Mouse (Mus musculus): ENCODE results near the gene Hipk4.
"Not testable (repeated sequence)": the region's sequence is repeated elsewhere in the genome, so short reads cannot be mapped to it uniquely, and the experiment has no call there.

Gene Hipk4

DNA sequence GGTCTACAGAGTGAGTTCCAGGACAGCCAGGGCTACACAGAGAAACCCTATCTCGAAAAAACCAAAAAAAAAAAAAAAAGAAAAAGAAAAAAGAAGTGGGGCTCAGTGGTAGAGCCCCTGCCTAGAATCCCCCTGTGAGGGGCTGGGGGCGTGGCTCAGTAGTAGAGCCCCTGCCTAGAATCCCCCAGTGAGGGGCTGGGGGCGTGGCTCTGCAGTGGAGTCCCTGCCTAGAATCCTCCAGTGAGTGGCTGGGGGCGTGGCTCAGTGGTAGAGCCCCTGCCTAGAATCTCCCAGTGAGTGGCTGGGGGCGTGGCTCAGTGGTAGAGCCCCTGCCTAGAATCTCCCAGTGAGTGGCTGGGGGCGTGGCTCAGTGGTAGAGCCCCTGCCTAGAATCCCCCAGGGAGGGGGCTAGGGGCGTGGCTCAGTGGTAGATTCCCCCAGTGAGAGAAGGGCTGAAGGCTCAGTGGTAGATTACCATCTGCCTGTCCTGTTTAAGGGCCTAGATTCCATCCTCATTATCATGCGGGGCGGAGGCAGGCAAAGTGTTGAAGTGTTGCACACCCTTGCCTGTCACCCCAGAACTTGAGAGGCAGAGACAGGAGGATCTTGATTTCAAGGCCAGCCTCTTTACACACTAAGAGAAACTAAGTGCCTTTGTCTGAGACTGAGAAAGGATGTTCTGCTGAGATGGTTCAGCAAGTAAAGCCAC lies 28.3 kb upstream of the Hipk4 start:
- DNase-seq (ENCODE audit: low read depth): not testable (repeated sequence)

DNA sequence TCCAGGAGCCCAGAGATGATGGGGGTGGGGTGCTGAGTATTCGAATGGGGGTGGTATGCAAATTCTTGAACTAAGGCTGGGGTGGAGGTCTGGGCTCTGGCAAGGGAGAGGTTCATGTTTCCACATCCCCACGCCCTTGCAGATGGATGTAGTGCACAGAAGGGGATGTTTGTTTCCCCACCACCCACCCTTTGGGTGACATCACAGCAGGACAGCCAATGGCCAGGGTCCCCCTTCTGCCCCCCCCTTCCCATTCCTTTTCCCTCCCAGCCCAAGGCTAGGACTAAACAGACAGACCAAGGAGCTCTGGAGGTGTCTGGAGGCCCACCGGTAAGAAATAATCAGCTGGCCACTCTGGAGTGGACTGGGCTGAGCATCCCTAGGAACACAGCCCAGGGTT lies 24.0 kb upstream of the Hipk4 start, which contains the start of gene Prx:
Gene Prx, plus strand, starts transcription at position 289 of the 400 bp plus-strand sequence.
- no peak for DNase-seq (ENCODE audit: low read depth)

DNA sequence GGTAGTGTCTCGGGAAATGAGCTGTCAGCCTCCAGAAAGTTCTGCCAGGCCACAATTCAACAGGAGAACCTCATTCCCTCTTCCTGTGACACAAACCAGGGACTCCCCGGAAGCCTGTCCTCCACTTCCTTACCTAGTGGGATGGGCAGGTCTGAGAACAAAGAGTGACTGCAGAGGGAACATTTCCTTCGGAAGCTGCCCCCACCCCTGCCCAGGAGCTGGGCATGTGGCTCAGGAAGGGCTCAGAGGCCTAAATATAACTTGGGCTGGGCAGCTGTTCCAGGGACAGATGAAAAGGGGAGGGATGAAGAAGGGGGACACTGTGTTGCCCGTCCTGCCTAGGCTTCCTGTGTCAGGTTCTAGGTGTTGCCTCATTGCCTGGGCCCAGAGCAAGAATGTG lies 21.4 kb upstream of the Hipk4 start:
- no peak for DNase-seq (ENCODE audit: low read depth)

DNA sequence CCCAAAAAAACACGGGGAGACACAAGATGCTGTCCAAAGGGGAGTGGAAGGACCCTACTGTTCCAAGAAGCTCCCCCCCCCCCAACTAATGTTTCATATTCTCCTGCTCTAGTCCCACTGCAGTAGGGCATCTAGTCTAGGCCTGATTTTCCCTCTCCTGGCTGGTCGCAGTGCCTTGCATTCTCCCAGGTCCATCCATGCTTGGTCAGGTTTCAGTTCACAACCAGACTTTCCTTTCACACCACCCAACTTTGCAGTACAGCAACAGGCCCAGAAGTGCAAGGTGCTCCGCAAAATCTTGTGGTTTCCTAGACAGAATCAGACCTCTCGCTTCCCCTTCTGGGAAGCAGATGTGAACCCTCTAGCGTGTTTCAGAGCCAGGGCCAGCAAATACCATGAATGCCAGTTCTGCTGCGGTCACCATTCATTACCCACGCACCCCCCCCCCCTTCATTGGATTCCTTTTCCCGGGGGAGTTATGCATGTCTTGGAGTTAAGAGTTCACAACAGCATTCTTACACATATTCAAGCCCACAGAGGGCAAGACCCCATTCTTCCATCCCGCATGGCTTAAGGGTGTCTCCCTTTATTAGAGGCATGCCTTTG lies 16.2 kb upstream of the Hipk4 start:
- DNase-seq (ENCODE audit: low read depth): peak; percentile 83

DNA sequence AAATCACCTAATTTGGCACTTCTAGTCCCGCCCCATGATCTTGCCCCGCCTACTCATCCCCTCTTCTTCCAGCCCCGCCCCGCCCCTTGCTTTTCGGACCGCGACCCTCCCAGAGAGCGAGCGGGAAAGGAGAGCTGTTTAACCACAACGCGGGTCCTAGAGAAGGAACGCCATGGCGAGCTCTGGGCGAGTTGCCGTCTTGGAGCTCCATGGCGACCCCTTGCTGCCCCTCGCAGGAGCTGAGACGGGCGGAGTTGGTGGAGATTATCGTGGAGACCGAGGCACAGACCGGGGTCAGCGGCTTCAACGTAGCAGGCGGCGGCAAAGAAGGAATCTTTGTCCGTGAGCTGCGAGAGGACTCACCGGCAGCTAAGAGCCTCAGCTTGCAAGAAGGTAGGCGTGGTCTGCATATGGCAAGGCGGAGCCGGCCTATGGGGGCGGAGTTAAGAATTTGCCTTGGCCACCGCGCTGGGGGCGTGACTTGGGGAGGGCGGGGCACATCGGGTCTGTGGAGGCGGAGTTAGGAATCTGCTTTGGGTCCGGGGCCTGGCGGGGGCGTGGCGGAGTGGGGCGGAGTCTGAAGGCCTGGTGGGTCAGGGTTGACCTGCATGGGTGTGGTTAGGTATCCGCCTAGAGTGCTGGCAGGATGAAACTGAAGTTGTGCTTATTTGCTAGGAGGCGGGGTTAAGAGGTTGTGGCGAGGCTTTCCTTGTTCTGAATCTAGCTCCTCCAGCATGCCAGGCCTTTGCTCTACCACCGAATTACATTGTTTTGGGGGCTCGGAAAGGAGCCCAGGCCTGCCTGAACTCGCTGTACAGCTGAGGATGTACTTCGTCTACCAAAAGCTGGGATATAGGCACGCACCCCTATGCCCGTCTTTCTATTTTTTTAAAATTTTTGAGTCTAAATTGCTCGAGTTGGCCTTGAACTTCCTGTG lies 15.1 kb upstream of the Hipk4 start:
- DNase-seq (ENCODE audit: low read depth): peak; percentile 99

DNA sequence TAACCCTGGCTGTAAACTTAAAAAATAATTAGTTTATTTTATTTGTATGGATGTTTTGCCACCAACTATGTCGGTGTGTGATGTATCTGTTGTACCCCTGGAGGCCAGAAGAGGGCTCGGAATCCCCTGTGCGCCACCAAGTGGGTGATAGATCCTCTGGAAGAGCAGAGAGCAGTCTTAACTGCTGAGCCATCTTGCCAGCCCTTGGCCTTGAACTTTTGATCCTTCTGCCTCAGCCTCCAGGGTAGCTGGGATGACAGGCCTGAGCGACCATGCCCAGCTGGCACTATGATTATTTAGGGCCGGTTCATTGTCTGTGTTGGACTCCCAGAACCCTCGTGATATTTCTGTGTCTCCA lies 14.4 kb upstream of the Hipk4 start:
- peak; percentile 84 for DNase-seq (ENCODE audit: low read depth)

DNA sequence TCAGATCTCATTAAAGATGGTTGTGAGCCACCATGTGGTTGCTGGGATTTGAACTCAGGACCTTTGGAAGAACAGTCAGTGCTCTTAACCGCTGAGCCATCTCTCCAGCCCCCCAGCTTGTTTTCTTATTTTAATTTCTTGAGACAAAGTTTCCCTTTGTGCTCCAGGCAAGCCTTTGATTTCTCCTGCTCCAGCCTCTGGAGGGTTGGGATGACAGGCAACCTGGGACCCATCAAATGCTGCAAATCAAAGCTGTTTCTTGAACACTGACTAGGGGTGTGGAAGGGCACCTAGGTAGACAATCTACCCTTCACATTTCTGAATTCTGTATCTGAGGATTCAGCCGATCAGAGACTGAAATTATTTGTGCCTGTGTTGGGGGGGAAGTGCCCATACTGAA lies 12.3 kb upstream of the Hipk4 start:
- no peak for DNase-seq (ENCODE audit: low read depth)

DNA sequence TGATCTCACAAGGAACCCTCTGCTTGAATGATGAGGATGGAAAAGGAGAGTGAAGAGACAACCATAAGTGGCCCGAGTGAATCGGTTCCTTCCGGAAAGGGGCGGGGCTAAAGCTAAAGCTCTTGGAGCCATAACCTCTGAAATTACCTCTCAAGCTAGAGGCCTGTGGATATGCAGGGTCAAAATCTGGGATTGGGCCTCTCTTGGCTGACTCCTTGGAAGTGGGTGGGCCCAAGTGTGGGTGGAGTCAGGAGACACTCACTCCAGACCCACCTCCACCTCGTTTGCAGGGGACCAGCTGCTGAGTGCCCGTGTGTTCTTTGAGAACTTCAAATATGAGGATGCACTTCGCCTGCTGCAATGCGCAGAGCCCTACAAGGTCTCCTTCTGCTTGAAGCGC lies 8.1 kb upstream of the Hipk4 start:
- DNase-seq (ENCODE audit: low read depth): no peak

DNA sequence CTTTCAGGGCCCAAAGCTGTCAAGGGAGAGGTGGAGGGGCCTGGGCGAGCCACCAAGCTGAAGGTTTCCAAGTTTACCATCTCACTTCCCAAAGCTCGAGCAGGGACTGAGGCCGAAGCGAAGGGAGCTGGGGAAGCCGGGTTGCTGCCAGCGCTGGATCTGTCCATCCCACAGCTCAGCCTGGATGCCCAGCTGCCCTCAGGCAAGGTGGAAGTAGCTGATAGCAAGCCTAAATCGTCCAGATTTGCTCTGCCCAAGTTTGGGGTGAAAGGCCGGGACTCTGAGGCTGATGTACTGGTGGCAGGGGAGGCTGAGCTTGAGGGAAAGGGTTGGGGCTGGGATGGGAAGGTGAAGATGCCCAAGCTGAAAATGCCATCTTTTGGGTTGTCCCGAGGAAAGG lies 4.8 kb upstream of the Hipk4 start:
- DNase-seq (ENCODE audit: low read depth): no peak

DNA sequence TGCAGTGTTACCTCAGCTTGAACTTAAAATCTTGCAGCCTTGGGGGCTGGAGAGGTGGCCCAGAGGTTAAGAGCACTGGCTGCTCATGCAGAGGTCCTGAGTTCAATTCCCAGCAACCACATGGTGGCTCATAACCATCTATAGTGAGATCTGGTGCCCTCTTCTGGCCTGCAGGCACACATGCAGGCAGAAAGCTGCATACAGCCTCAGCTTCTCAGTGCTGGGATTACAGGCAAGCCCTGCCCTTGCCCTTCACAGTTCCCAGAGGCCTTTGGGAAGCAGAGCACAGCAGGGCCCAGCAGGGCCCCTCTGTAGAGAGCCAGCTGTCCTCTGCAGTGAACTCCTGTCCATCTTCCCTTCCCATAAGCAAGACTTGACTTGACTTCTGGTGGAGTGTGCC lies 3.0 kb upstream of the Hipk4 start:
- no peak for DNase-seq (ENCODE audit: low read depth)

DNA sequence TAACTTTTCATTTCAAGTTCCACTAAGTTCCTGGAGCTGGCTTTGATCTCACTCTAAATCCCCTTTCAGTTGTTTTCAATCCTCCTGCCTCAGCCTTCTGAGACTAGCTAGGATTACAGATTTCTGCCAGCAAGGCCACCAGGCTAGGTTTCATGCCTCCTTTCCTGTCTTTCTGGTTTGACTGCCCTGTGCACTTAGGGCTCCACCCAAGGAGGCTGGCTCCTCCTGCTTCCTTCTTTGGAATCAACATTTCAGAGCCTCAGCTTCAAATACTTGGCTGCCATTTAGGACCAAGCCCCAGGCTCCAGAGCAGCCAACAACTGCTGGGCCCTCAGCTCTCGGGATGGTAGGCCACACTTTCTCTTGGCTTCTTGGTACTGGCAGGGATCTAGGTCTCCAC lies 2.5 kb upstream of the Hipk4 start:
- peak; percentile 12 for DNase-seq (ENCODE audit: low read depth)

DNA sequence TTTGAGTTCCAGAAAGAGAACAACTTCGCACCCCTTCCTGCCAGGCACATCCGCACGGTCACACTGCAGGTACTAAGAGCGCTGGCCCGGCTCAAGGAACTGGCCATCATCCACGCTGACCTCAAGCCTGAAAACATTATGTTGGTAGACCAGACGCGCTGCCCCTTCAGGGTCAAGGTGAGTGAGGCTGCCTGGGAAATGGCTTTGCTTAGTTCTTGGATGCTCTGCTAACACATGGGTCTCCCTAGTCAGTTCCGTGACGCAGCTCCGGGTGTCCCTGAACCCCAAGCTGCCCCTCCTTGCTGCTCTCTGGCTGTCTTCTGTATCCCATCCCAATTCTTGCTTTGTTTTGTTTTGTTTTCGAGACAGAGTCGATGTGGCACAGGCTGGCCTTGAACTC lies 738 bp downstream of the Hipk4 start:
- no peak for DNase-seq (ENCODE audit: low read depth)

DNA sequence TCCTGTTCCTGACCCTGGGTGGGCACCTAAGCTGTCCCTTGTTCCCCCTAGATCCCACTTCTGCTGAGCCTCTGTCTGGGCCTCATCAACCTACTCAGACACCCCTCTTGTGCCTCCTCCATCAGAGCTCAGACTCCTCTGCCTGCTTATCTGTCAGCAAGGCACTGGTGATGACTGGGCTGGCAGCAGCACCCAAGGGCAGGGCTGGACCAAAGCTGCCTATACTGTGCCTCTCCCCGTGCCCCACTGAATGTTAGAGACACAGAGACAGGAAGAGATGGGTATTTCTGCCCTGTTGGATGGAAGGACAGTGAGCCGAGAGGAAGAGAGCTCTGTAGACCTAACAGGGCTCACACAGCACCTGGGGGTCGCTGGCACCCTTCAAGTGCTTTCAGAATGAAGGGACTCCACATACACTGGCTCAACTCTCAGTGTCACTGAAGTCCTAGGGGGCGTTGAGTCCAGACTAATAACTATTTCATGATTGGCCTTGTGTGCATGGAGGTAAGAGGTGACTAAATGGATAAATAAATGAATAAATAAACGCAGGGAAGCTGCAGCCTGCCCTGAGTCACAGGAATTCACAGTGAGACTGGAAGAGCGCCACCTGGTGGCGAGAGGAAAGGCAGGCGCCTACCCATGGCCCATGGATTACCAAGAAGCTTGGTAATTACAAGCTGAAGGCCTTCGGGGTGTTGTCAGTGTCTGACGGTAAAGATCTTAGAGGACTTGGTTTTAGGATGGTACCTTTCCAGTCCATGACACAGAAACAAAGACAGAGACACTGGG lies 3.2 kb downstream of the Hipk4 start:
- peak; percentile 96 for DNase-seq (ENCODE audit: low read depth)

DNA sequence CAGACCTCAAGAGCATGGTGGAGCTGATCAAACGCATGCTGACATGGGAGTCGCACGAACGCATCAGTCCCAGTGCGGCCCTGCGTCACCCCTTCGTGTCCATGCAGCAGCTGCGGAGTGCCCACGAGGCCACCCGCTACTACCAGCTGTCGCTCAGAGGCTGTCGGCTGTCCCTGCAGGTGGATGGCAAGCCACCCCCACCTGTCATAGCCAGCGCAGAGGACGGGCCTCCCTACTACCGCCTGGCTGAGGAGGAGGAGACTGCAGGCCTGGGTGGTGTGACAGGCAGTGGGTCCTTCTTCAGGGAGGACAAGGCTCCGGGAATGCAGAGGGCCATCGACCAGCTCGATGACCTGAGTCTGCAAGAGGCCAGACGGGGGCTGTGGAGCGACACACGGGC lies 6.0 kb downstream of the Hipk4 start:
- no peak for DNase-seq (ENCODE audit: low read depth)

DNA sequence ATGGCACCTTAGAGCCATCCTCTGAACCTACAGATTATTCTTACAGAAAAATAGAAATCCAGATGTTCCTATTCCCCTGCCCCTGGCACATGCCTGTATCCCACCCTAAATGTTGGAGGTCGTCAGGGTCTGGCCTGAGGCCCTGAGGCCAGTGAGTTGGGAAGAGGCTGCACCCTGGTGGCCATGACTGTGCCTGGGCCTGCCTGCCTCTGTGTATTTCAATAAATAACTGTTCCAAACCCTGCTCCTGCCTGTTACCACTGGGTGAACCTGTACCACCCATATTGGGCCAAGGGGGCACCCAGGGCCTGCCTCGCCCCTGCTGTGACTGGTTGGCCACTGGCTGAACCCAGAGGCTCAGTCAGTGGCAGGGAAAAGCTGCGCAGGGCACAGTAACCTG lies 7.9 kb downstream of the Hipk4 start:
- DNase-seq (ENCODE audit: low read depth): no peak

DNA sequence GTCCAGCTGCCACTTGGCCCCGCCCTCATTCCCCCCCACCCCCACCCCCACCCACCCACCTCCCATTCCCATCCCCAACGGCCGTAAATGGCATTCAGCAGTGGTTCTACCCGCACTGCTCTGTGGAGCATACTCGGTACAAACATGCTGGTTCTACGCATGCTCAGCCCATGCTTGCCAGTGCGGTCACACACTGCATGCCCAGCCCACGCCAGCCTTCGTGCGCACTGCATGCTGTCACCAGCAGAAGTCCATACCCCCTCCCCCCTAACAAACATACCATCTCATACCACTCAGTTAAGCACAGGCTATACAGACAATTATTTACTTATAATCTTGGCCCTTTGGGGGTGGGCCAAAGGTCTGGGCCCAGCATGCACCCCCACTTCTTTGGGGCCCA lies 8.6 kb downstream of the Hipk4 start:
- no peak for DNase-seq (ENCODE audit: low read depth)

DNA sequence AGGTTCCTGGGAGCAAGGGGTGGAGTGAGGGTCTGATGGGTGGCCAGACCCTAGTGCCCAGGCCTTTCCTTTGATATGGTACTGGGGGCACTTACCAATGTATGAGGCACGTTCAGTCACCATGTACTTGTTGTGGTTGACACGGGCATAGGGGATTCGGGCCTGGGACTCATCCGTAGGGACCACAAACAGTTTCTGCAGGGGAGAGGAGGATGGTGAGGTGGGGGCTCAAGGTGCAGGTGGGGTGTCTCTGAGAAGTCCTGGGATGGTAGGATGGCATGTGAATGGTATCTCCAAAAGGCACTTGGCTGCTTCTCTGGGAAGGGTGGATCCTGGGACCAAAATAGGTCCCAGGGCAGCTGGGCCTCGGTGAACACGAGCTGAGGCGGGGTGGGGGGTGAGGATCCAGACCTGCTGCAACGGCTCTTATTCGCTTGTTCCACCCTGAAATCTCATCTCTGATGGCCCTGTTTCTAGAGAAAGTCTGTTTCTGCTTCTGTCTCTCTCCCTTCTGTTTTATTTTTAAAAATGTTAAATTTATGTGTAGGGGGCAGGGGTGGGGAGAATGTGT lies 9.5 kb downstream of the Hipk4 start:
- DNase-seq (ENCODE audit: low read depth): no peak

DNA sequence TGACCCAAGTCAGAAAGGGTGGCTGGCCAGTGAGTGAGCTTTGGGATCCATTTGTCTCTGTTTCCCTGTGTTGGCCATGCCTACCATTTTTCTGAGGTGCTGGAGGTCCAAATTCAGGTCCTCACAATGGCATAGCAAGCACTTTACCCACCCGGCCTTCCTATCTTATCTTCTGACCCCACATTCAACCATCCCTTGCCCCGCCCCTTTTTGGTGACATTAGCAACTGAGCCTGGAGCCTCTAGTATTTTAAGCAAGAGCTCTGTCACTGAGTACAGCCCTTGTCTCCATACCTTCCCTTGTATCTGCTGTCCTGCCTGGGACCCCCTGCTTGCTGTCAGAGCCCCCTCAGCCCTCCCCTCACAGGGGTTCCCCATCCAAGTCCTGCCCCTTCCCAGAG lies 12.3 kb downstream of the Hipk4 start:
- DNase-seq (ENCODE audit: low read depth): no peak

DNA sequence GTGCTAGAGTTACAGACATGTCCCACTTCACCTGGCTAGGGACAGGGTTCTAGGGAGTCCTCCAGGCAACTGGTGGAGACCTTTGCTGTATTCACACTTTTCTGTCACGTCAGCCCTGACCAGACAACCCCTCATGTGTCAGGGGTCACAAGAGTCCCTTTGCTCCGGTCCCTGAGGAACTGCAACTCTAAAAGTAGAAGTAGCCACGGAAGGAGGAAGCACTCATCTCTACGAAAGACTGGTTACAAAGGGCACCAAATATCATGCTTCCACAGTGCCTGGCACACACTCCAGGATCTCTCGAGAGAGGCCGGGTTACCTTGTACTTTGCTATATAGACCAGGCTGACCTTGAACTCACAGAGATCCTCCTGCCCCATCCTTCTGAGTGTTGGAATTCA lies 13.6 kb downstream of the Hipk4 start:
- no peak for DNase-seq (ENCODE audit: low read depth)

DNA sequence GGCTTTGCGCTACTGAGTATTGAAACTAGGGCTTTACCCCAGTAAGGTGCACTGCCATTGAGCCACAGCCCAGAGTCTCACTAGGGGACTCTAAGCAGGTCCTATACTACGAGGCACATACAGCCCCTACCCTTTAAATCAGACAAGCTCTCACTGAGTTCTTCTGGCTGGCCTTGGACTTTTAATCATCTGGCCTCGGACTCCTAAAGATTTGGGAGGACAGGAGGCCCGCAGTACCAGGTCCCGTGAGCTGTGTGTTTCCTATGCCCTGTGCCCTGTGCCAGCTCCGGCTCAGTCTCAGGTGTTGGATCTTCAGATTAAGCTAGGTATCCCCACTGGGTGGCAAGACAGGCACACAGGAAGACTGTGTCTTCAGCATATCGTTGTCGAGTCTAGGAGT lies 14.9 kb downstream of the Hipk4 start:
- DNase-seq (ENCODE audit: low read depth): no peak

DNA sequence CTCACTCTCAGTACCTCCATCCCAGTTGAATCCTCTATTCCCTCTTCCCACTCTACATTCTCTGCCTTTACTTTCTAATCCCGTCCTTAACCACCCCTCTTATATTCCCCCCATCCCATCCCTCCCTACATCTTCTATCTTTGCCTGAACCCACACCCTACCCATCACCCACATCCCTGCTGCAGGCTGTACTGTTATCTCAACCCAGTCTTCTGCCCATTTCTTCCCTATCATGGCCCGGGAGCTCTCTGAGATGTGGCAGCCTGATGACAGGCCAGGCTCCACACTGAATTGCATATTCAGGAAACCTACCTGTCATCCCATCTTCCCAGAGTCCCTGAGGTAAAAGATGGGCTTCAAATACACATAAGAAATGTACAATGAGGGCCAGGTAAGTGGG lies 15.7 kb downstream of the Hipk4 start:
- no peak for DNase-seq (ENCODE audit: low read depth)

DNA sequence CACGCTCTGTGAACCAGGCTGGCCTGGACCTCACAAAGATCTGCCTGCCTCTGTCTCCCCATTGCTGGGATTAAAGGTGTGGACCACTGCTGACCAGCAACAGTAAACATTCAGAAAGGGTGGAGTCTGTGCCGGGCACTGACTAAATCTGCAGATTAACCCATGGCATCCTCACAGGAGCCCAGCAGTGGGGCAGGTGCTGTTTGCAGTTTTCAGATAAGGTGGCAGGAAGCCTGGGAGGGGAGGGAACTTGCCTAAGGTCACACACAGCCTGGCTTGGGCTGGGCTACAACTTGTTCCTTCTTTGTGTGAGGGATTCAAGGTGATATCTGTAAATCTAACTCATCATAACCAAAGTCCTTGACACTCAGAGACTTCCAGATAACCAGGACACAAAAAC lies 17.5 kb downstream of the Hipk4 start:
- no peak for DNase-seq (ENCODE audit: low read depth)
